Mouse (Mus musculus): ENCODE measurements around the gene Ndufv1. TPM values are rescaled to one million over a fixed set of nuclear protein-coding genes. Genes with fewer than 3 reads are reported as not detected.

Gene Ndufv1
- polyA plus RNA-seq, 1 experiment: 378 TPM

DNA sequence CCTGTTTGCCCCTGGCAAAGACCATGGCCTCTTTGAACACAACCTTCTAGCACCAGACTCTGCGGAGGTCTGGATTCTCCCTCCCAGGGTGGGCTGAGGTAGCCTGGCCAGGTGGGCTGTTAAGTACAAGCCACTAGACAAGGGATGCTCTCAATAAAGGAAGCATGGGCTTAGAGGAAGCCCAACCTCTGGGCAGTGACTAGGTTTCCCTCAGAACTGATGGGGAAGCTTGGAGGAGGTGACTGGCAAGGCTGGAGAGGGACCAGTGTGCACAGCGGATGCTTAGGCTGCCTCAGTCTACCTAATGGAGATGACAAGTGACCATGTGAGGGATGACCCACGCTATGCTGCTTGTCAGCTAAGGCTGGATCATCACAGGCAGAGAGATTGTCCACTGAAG is 20.6 kb downstream of the Ndufv1 start:
- TF ChIP-seq GATA1 (IDR thresholded peaks at IDR 0.05; ENCODE audit: low read length): no peak

DNA sequence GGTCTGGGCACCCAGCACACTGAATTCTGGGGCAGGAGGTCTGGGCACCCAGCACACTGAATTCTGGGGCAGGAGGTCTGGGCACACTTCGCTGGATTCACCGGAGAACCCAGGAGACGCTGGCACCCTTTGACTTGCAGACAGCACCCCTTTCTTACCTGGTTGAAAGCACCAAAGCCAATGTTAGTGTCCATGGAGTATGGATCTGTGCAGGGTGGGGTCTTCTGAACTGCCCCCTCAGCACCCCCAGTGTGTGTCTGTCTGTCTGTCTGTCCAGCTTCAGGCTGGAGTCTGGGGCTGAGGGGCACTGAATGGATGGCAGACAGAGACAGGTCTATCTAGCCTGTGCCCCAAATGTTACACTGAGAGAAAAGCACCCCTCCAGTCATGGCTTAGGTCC is 21.0 kb downstream of the Ndufv1 start:
- no peak for TF ChIP-seq GATA1 (IDR thresholded peaks at IDR 0.05; ENCODE audit: low read length)

DNA sequence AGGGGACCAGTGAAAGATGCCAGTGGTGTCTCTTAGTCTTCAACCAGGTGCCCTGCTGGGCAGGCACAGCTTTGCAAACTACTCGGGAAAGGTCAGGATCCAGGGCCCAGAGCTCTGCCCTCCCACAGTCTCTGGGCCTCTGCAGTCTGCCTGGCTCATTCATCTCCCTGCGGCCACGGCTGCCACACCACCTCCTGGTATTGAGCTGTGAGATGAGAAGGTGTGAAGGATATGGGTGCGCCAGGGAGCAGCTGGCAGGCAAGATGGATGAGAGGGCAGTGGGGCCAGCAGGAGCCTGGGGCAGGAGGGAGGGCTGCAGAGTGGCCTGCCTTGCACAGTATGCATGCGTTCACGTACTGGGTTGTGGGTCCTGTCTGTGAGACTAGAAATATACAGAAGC is 21.8 kb downstream of the Ndufv1 start:
- TF ChIP-seq GATA1 (IDR thresholded peaks at IDR 0.05; ENCODE audit: low read length): no peak

DNA sequence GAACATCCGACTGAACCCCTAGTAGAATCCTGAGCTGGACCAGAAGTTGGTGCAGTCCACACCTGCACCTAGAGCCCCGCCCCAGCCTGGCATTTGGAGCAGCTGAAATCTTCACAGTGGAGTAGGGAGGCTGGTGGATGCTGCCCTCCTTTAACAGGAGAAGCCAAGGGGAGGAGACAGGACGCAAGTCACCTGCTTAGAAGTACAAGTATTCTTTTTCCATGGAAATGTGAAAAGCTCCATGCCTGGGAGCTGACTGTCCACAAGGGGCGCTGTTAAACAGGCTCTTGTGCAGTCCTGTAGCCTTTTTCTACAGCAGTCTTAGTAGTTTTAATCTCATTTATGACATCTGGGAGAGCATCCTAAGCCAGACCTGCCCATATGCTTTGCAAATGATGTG is 23.9 kb downstream of the Ndufv1 start:
- TF ChIP-seq GATA1 (IDR thresholded peaks at IDR 0.05; ENCODE audit: low read length): no peak

DNA sequence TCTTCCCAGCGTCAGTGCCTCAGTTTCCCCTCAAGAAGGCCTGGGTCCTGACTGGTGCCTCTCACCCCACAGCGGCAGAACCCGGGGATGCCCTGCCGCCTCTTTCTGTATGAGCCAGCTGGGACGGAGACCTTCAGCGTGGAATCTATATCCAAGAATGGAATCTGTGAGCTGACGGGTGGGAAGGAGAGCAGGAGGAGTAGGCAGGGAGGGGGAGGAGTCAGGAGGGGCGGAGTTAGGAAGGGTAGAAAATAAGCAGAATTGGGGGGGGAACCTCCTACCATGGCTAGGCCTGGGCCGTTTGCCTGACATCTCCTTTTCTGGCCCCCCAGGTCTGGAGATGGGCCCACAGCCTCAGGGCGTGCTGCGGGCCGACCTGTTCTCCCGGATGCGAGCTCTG is 24.5 kb downstream of the Ndufv1 start:
- TF ChIP-seq GATA1 (IDR thresholded peaks at IDR 0.05; ENCODE audit: low read length): no peak

DNA sequence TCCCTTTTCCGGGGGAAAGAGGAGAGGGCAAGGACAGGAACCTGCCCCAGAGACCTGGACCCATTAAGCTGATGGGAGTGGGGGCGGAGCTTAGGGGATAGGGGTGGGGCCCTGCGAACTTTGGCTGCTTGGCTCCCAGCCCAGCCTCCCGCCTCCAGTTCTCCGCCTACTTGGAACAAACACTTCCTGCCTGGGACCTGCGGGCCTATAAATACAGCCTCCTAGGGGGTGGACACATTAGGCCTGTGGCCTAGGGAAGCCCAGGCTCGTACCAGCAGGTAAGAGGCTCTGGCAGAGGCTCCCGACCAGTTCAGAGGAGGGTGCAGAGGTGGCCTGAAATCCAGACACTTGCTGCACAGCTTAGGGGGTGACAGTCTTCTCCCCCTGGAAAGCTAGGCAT is 26.3 kb downstream of the Ndufv1 start, which contains the start of gene Acy3:
Acy3 (plus strand) TSS at position 237 of the 400 bp plus-strand sequence.
- TF ChIP-seq GATA1 (IDR thresholded peaks at IDR 0.05; ENCODE audit: low read length): no peak

DNA sequence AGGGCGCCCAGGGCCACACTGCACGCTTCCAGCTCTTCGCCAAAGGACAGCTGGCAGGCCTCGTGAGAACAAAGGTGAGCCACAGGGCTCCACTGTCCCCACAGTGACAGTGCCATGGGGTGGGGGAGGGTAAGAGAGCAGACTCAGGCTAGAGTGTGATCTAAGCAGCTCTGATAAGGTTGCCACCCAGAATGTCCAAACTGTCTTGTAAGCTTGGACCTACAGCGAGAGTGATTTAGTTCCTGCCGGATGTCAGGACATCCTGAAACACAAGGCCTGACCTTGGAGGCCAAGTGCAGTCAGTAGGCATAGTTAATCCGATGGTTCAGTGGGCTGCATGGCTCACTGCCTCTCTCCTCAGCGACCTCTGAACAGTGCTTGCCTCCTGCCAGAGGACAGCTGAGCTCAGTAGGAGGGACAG is 27.3 kb downstream of the Ndufv1 start:
- no peak for TF ChIP-seq GATA1 (IDR thresholded peaks at IDR 0.05; ENCODE audit: low read length)

DNA sequence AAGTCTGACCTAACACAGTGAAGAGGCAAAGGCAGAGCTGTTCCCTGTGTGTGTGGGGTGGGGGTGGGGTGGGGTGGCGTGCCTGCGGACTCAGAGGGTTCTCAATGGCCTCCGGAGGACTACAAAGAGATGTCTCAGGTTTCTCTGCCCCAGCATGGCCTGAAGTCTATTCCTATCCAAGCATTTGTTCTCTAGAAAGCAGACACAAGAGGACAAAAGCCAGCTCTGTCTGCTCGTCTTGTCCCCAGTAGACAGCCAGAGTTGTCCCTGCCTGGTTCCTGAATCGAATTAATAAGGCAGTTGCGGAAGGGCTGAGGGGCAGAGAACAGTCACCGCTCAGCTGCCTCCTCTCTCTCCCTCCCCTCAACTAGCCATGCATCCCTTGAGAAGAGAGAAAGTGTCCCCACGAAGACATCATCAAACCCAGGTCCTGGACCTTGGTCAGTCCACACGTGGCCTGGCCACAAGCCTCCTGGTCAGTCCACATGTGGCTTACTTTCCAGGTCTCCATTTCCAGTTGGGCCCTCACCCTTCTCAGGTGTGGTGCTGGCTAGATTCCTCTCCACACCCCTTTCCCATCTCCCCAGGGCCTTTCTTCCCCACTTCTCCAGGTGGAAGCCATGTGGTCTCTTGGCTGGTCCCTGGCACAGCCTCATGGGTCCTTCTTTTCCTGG is 28.9 kb downstream of the Ndufv1 start:
- no peak for TF ChIP-seq GATA1 (IDR thresholded peaks at IDR 0.05; ENCODE audit: low read length)

DNA sequence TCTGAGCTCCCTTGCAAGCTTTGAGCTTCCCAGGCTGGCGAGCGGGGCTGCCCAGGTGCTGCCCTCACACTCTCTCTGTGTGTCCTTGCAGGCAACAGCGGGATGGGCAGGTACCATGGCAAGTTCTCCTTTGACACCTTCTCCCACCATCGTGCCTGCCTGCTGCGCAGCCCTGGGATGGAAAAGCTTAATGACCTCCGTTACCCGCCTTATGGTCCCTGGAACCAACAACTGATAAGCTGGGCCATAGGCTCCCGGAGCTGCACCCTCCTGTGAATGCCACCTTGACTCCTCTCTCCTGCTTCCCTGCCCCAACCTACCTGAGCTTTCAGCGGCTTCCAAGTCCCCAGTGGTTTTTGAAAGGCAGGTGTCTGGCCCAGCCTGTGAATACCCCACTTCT is 31.7 kb downstream of the Ndufv1 start:
- no peak for TF ChIP-seq GATA1 (IDR thresholded peaks at IDR 0.05; ENCODE audit: low read length)

DNA sequence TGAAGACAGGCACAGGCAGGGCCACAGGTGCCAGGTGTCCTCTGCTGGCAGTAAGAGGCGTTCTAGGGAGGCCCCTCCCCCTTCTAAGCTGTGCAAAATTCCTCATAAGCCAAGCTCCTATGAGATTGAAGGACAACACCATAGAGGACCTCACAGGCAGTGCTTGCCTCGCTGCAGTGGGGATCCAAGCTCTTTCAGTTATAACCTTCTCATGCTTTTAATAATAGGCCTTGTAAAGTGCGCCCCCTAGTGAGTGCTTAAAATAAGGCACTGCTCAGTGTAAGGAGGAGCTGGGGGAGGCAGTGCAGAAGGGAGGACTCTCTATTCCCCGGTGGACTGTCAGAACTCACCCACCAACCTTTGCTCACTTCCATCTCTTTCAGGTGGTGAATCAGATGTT is 32.3 kb downstream of the Ndufv1 start:
- TF ChIP-seq GATA1 (IDR thresholded peaks at IDR 0.05; ENCODE audit: low read length): no peak

DNA sequence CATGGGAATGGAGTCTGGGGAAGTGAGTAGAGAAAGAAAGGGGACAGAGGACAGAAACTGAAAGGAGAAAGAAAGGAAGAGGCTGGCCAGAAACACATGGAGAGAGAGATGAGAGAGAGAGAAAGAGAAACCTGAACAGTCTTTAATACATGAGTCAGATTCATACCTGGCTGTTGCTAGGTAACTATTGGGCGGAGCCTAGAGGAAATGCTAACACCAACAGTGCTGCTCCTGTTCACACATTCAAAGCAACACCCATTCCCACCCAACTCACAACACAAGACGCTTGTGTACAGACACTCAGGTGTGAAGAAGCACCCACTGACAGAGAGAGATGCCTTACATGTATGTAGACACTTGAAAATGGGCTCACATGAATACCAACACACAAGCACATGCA is 36.7 kb downstream of the Ndufv1 start:
- TF ChIP-seq GATA1 (IDR thresholded peaks at IDR 0.05; ENCODE audit: low read length): no peak

DNA sequence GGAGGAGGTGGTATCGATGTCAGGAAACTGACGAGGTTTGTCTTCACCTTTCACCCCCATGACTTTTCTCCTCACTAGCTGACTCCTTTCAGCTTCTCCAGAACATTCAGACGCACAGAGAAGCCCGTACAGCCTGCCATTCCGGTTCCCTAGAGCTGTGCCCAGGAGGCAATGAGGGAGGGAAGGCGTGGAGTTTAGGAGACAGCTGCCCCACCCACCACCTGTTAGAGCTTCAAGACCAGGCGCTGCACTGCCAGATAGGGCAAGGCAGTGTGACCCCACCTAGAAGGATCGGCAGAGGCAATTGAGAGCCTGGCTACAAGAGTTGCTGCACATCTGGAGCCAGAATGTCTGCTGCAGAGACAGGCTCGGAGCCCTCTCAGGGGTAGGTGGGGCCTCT is 40.4 kb downstream of the Ndufv1 start, which contains the start of gene Aldh3b2:
Aldh3b2 (plus strand) TSS at position 100 of the 400 bp plus-strand sequence.
- no peak for TF ChIP-seq GATA1 (IDR thresholded peaks at IDR 0.05; ENCODE audit: low read length)

DNA sequence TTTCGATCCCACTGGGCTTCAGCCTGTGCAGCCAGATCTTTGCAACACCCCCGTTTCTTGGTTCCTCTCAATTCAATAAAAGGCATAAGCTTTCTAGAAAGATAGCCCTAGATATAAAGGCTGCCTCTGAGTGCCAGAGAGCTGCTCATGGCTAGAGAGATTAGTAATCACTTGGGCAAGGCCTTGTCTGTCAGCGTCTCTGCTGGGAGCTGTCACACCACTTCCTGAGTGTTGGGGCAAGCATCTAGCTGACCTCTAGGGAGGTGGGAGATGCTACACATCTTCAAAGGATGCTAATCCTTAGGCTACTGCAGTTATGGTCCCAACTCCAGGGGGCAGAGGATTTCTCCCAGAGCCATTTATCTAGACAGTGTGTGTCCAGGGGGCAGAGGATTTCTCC is 45.3 kb downstream of the Ndufv1 start:
- TF ChIP-seq GATA1 (IDR thresholded peaks at IDR 0.05; ENCODE audit: low read length): no peak

DNA sequence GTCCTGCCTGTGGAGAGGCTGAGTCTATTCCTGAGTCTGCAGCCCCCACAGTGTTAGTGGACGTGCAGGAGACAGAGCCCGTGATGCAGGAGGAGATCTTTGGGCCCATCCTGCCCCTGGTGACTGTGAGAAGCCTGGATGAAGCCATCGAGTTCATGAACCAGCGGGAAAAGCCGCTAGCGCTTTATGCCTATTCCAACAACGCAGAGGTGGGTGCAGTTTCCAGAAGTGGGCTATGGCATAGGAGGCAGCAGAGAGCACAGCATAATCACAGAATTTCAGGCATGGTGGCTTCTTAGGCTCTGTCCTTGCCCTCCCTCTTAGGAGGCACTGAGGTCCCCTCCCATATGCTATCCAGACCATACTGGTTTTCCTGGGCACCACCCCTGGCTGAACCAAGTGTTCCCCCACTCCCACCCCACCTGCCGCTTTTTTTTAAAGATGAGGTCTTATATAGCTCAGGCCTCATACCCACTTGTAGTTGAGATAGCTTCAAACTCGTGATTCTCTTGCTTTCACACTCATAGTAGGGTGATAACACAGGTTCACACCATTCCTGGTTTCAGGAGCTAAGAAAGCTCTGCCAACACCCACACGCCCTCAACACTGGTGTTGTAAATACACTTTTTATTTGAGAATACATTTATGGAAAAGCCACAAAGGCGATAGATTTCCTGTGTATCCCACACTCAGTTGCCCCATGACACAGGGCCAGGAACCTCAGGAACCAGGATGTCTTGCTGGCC is 46.1 kb downstream of the Ndufv1 start:
- TF ChIP-seq GATA1 (IDR thresholded peaks at IDR 0.05; ENCODE audit: low read length): no peak

DNA sequence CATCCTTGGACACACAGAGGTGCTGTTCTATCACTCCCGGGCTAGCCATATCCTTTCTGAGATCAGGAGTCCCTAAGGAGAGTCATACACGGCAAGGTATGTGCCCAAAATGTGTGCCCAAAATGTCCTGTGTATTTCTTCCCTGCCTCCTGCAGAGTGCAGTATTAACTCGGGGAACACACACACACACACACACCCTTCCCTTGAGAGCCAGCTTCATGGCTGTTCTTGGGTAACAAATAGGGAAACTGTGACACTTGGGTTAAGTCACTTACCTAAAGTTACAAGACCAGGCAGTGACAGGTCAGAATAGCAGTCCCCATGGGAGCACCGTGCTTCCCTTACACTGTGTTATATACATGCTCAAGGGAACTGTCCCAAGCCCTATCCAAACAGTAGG is 48.6 kb downstream of the Ndufv1 start:
- TF ChIP-seq GATA1 (IDR thresholded peaks at IDR 0.05; ENCODE audit: low read length): no peak

DNA sequence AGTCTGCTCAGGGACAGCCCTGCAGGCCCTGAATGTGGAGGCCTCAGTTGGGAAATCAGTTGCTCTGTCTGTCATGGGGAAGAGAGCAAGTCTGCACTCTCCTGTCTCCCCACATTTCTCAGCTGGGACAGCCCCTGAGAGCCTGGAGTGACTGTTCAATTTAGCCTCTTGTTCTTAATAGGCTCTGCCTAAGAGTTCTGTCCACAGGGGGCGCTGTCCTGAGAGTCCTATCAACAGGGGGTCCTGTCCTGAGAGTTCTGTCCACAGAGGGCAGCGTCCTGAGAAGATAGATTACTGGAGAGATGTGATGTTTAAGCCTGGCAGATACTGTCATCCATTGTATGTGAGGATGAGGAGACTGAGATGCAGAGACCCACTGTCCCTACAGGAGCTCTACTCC is 50.1 kb downstream of the Ndufv1 start:
- TF ChIP-seq GATA1 (IDR thresholded peaks at IDR 0.05; ENCODE audit: low read length): no peak

DNA sequence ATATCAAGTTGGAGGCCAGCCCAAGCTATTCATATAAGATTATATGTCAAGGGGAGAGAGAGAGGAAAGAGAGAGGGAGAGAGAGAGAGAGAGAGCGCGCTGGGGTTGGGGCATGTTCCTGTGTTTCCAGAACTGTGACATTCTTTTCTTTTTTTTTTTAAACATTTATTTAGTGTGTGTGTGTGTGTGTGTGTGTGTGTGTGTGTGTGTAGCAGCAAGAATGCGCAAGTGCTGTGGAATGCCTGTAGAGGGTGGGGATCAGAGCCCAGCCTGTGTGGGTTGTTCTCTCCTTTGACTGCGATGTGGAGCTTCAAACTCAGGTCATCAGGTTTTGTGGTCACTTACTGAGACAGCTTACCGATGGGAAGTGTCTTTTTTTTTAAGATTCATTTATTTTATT is 52.4 kb downstream of the Ndufv1 start:
- no peak for TF ChIP-seq GATA1 (IDR thresholded peaks at IDR 0.05; ENCODE audit: low read length)
